Mouse (Mus musculus): ENCODE data around the gene St3gal6.

GRCm38 (mm10) chr16:58454617-58455016 lies 69.4 kb downstream of the St3gal6 start:
- TF ChIP-seq CTCF (IDR thresholded peaks at IDR 0.05; ENCODE audit: control insufficient read depth, insufficient read depth, low read length) (peak; percentile 97), POLR2A (IDR thresholded peaks at IDR 0.05; ENCODE audit: borderline replicate concordance, control insufficient read depth, low read depth, low read length) (no peak)

Data from bone marrow, adult 2 months (tissue).